8 mouse cellular contexts compared by ENCODE assay signal in the genomic region with DNA sequence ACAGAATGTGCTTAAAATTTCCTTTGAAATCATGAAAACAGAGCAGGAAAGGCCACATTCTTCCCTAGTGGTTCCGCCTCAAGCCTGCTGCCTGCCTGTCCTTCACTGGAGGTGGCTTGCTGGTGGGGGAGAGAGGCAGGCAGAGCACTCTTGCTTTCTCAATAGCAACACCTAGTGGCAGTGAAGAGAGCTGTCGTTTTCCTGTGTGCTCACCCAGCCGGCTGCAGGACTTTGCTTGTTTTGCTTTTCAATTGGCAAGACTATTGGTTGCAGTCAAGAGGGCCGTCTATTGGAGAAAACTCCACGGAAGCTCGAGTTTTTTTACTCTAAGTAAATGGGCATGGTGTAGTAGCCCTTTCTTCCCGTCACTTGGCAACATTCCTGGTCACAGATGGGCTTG.
DNase-seq lines count a peak whose midpoint lies in the region; ATAC-seq and TF ChIP-seq lines count a peak whose summit lies in the region.

No protein-coding gene starts in this region.

- no peak overlapping the region for H3K9ac ChIP-seq in embryonic facial prominence, embryonic 14.5 days (ENCODE audit: low read depth, low read length)
- H3K9ac ChIP-seq in heart, embryonic 16.5 days (ENCODE audit: low read length): no peak overlapping the region
- no peak overlapping the region for H3K9ac ChIP-seq in neural tube, embryonic 12.5 days

- 0 out of 2 replicates have a peak overlapping the region, but pooled peaks have one; percentile 32 for H3K4me3 ChIP-seq in E14TG2a.4 (replicated peaks; ENCODE audit: low read length)
- no peak overlapping the region for H3K4me3 ChIP-seq in embryonic facial prominence, embryonic 14.5 days (ENCODE audit: low read depth, low read length)
- no peak overlapping the region for H3K4me3 ChIP-seq in heart, embryonic 16.5 days (ENCODE audit: low read length)
- no peak overlapping the region for H3K4me3 ChIP-seq in neural tube, embryonic 12.5 days

- 8% methylated on average over 7 of the region's 7 CpGs for WGBS in embryonic facial prominence, embryonic 14.5 days
- WGBS in heart, embryonic 16.5 days: 11% methylated on average over 7 of the region's 7 CpGs
- 23% methylated on average over 7 of the region's 7 CpGs for WGBS in neural tube, embryonic 12.5 days

- H3K36me3 ChIP-seq in E14TG2a.4 (ENCODE audit: insufficient read depth, low read length): peaks cover 28% of the 10 kb centered on the region; the same call in 1 of the 2 replicates
- H3K36me3 ChIP-seq in embryonic facial prominence, embryonic 14.5 days (ENCODE audit: control insufficient read depth, insufficient read depth, low read length): no peaks in the 10 kb centered on the region; the same call in 1 of the 2 replicates
- no peaks in the 10 kb centered on the region for H3K36me3 ChIP-seq in heart, embryonic 16.5 days (ENCODE audit: control insufficient read depth, insufficient read depth)
- peaks cover 49% of the 10 kb centered on the region for H3K36me3 ChIP-seq in neural tube, embryonic 12.5 days

- no peak overlapping the region for H3K4me2 ChIP-seq in embryonic facial prominence, embryonic 14.5 days (ENCODE audit: low read depth, low read length)
- peak overlapping the region; percentile 23; the same call in 1 of the 2 replicates for H3K4me2 ChIP-seq in heart, embryonic 16.5 days (ENCODE audit: low read depth, low read length)
- no peak overlapping the region for H3K4me2 ChIP-seq in neural tube, embryonic 12.5 days (replicated peaks)

- no peaks in the 10 kb centered on the region for H3K27me3 ChIP-seq in E14TG2a.4 (ENCODE audit: insufficient read depth, low read length)
- no peaks in the 10 kb centered on the region for H3K27me3 ChIP-seq in embryonic facial prominence, embryonic 14.5 days (replicated peaks; ENCODE audit: control insufficient read depth, insufficient read depth, low read length)
- H3K27me3 ChIP-seq in heart, embryonic 16.5 days (ENCODE audit: control insufficient read depth, insufficient read depth, low read length): no peaks in the 10 kb centered on the region
- H3K27me3 ChIP-seq in neural tube, embryonic 12.5 days (replicated peaks): no peaks in the 10 kb centered on the region

- peaks cover 29% of the 10 kb centered on the region for H3K4me1 ChIP-seq in E14TG2a.4 (replicated peaks; ENCODE audit: low read depth, low read length)
- H3K4me1 ChIP-seq in embryonic facial prominence, embryonic 14.5 days (ENCODE audit: control insufficient read depth, insufficient read depth, low read length): peaks cover 3% of the 10 kb centered on the region; the same call in 1 of the 2 replicates
- peaks cover 15% of the 10 kb centered on the region for H3K4me1 ChIP-seq in heart, embryonic 16.5 days (ENCODE audit: control insufficient read depth, insufficient read depth, low read length)
- H3K4me1 ChIP-seq in neural tube, embryonic 12.5 days: peaks cover 10% of the 10 kb centered on the region

- ATAC-seq in embryonic facial prominence, embryonic 14.5 days (ENCODE audit: low read depth): peak; percentile 88
- ATAC-seq in heart, embryonic 16.5 days (replicated peaks; ENCODE audit: extremely low read depth, insufficient read depth, low FRiP score): peak; percentile 58
- ATAC-seq in neural tube, embryonic 12.5 days (ENCODE audit: low FRiP score, low read depth): peak; percentile 65; the same call in 1 of the 2 replicates

- H3K27ac ChIP-seq in embryonic facial prominence, embryonic 14.5 days (replicated peaks; ENCODE audit: low read depth, low read length): no peak overlapping the region
- no peak overlapping the region for H3K27ac ChIP-seq in heart, embryonic 16.5 days (ENCODE audit: low read length)
- H3K27ac ChIP-seq in neural tube, embryonic 12.5 days: no peak overlapping the region

- TF ChIP-seq CTCF in E14TG2a.4 (conservative IDR thresholded peaks at IDR 0.05; ENCODE audit: low read length): peak; percentile 65

- no peaks in the 10 kb centered on the region for H3K9me3 ChIP-seq in E14TG2a.4 (ENCODE audit: low read length)
- H3K9me3 ChIP-seq in embryonic facial prominence, embryonic 14.5 days (ENCODE audit: control insufficient read depth, low read length): no peaks in the 10 kb centered on the region
- H3K9me3 ChIP-seq in heart, embryonic 16.5 days (replicated peaks; ENCODE audit: control insufficient read depth, low read length): no peaks in the 10 kb centered on the region
- H3K9me3 ChIP-seq in neural tube, embryonic 12.5 days: no peaks in the 10 kb centered on the region

- DNase-seq in adrenal gland, postnatal 25 days: peak; percentile 43
- peak; percentile 93 for DNase-seq in embryonic facial prominence, embryonic 14.5 days (ENCODE audit: low spot score)
- peak; percentile 78 for DNase-seq in kidney, postnatal 10 days
- DNase-seq in lung, adult 18-20 months: peak; percentile 65 to 74
- DNase-seq in thymus, postnatal 10 days (ENCODE audit: low spot score in 2 of 2): peak; percentile 25 to 64

Comparison
In these comparisons a context has a peak if more than half of its experiments do, and no peak if none do; other contexts are left out.
1. DNase-seq: peak in every context shown above with its lines; median percentile 93 in embryonic facial prominence, embryonic 14.5 days; 78 in kidney, postnatal 10 days; 70 in lung, adult 18-20 months; 44 in thymus, postnatal 10 days; 43 in adrenal gland, postnatal 25 days.